Mouse (Mus musculus) megakaryocyte, embryonic 14.5 days (primary cell): Measurements from ENCODE around the gene Shroom4. TPM values are rescaled to one million over a fixed set of nuclear protein-coding genes. Genes with fewer than 3 reads are reported as not detected.

Source experiments
- H3K27me3 ChIP-seq: replicated peaks from 2 replicates; pipeline ENCODE3; 2012; ENCODE audit warnings: inconsistent platforms
- H3K36me3 ChIP-seq: replicated peaks from 2 replicates; pipeline ENCODE3; 2012; ENCODE audit warnings: low read length, inconsistent platforms, mixed read lengths
- H3K4me1 ChIP-seq: 2 replicates; pipeline ENCODE4 v1.6.1; 2012; ENCODE audit warnings: inconsistent platforms
- H3K4me3 ChIP-seq: replicated peaks from 2 replicates; pipeline ENCODE3; 2012; ENCODE audit warnings: moderate library complexity, mild to moderate bottlenecking, inconsistent platforms
- H3K9me3 ChIP-seq: 2 replicates; pipeline ENCODE4 v1.6.1; 2012; ENCODE audit warnings: inconsistent platforms
- FLI1 ChIP-seq: IDR thresholded peaks from 2 replicates; pipeline ENCODE4 v1.6.1; 2012; ENCODE audit warnings: low read length, inconsistent platforms, mixed read lengths
- GATA1 ChIP-seq: IDR thresholded peaks from 3 replicates; pipeline ENCODE4 v1.6.1; 2012; ENCODE audit warnings: mixed read lengths, low read length, inconsistent platforms, borderline replicate concordance
- polyA plus RNA-seq: library from polyadenylated mRNA; stranded (reverse); fragments of >175 nt; gene quantifications from 2 replicates; pipeline ENCODE4 v1.2.3, GENCODE M21; 2012; ENCODE audit warnings: low replicate concordance; ENCODE audit not compliant: insufficient read depth

Shroom4 gene
- polyA plus RNA-seq, 1 experiment: 0.44 TPM

DNA sequence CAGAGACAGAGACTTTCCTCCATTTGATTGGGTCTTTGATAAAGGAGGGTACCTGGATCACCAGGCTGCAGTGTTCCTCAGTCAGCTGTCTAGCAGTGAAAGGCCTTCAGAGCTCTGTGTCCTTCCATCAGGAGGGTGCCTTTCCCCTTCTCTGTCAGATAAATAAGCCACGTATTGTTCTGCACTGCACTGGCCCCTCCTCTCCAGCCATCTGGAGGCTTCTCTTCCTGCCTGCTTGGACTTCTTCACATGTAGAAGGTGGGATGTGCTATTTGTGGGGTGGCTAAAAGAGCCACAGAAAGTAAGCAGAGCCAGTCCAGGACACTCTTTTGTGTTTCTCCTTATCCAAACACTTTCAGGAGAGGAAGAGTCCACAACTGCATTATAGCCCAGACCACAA is 174.9 kb downstream of the Shroom4 start:
- no peaks in the 10 kb centered on the region for H3K27me3 ChIP-seq
- H3K36me3 ChIP-seq: no peaks in the 10 kb centered on the region
- peak overlapping the region; percentile 10 for H3K4me3 ChIP-seq
- no peaks in the 10 kb centered on the region for H3K9me3 ChIP-seq
- no peak for TF ChIP-seq GATA1
- TF ChIP-seq FLI1: no peak
- peaks cover 30% of the 10 kb centered on the region for H3K4me1 ChIP-seq

- TF ChIP-seq GATA1 (no peak), FLI1 (no peak)
- Histone ChIP-seq H3K36me3 (peaks cover 10% of the 10 kb centered on the region), H3K27me3 (no peaks in the 10 kb centered on the region), H3K9me3 (no peaks in the 10 kb centered on the region), H3K4me1 (peaks cover 52% of the 10 kb centered on the region), H3K4me3 (peak overlapping the region; percentile 88)
Measured at GRCm38 (mm10) chrX:6577001-6577400, 177.3 kb downstream of the Shroom4 start.

DNA sequence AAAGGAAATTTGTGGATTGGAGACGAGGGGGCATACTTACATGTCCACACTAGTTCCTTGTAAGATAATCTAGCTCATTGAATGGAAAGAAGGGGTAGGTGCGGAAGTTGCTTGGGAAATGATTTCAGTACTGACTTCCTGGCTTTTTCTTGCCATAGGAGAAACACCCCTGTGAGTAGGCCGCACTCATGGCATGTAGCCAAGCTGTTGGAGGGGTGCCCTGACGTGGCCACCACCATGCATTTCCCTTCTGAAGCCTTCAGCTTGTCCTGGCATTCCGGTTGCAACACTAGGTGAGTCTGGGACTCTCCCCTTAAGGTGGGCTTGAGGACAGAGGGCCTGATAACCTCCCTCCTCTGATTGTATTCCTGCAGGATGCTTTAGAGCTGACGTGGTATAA is 181.0 kb downstream of the Shroom4 start:
- Histone ChIP-seq H3K4me1 (peaks cover 52% of the 10 kb centered on the region), H3K9me3 (no peaks in the 10 kb centered on the region), H3K4me3 (no peak overlapping the region), H3K36me3 (peaks cover 46% of the 10 kb centered on the region), H3K27me3 (peaks cover 3% of the 10 kb centered on the region)
- TF ChIP-seq FLI1: no peak
- no peak for TF ChIP-seq GATA1

DNA sequence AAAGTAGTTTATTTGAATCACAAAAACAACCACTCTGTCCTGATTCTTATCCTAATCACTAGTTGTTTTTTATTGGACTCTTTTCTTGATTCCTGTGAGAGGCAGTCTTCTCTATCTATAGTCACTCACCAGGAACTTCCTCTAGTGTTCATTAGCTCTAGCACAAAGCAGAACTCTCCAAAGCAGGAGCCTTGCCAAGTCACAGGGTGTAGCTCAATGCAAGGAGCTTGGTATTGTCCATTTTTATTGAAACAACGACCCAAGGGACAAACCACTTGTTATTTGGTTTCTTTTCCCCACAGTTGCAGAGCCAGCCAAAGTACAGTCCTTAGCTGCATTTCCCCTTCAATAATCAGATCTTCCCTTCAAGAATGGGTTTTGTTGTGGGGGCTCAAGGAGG is 181.5 kb downstream of the Shroom4 start:
- Histone ChIP-seq H3K4me1 (peaks cover 47% of the 10 kb centered on the region), H3K36me3 (peaks cover 48% of the 10 kb centered on the region), H3K27me3 (peaks cover 3% of the 10 kb centered on the region), H3K9me3 (no peaks in the 10 kb centered on the region), H3K4me3 (no peak overlapping the region)
- TF ChIP-seq GATA1: no peak
- no peak for TF ChIP-seq FLI1

DNA sequence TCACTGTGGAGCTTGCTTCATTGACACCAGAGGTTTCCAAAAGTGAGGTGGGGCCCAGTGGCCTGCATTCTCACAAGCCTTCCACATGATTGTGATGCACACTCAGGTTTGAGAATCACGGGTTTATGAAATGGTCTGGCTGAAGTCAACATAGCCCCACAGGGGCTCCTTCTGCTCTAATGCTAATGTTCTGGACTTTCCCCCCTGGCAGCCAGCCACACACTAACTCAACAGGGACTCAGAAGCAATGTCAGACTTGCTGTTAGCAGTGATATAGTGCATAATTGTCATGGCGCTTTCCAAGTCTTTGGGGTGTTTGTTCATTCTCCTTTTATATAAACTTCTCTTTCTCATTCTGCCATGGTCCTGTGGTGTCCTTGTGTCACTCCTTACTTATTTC is 183.0 kb downstream of the Shroom4 start:
- Histone ChIP-seq H3K9me3 (no peaks in the 10 kb centered on the region), H3K4me1 (peaks cover 38% of the 10 kb centered on the region), H3K36me3 (peaks cover 53% of the 10 kb centered on the region), H3K27me3 (peaks cover 3% of the 10 kb centered on the region), H3K4me3 (no peak overlapping the region)
- TF ChIP-seq FLI1 (no peak), GATA1 (no peak)

- H3K4me1 ChIP-seq: no peaks in the 10 kb centered on the region; the same call in 1 of the 2 replicates
- H3K9me3 ChIP-seq: no peaks in the 10 kb centered on the region
- H3K4me3 ChIP-seq: no peak overlapping the region
- H3K36me3 ChIP-seq: peaks cover 43% of the 10 kb centered on the region
- no peaks in the 10 kb centered on the region for H3K27me3 ChIP-seq
- TF ChIP-seq GATA1 (no peak), FLI1 (no peak)
Measured at GRCm38 (mm10) chrX:6594183-6594582, 194.5 kb downstream of the Shroom4 start.

- no peaks in the 10 kb centered on the region for H3K9me3 ChIP-seq
- H3K36me3 ChIP-seq: no peaks in the 10 kb centered on the region
- H3K4me3 ChIP-seq: no peak overlapping the region
- H3K4me1 ChIP-seq: no peaks in the 10 kb centered on the region
- no peaks in the 10 kb centered on the region for H3K27me3 ChIP-seq
- TF ChIP-seq FLI1 (no peak), GATA1 (no peak)
Measured at GRCm38 (mm10) chrX:6654024-6654423, 254.4 kb downstream of the Shroom4 start.

- Histone ChIP-seq H3K4me1 (no peaks in the 10 kb centered on the region), H3K27me3 (no peaks in the 10 kb centered on the region), H3K9me3 (no peaks in the 10 kb centered on the region), H3K36me3 (no peaks in the 10 kb centered on the region), H3K4me3 (no peak overlapping the region)
- no peak for TF ChIP-seq FLI1
- TF ChIP-seq GATA1: no peak
Measured at GRCm38 (mm10) chrX:6658820-6659324, 259.2 kb downstream of the Shroom4 start.

Other genes starting within 250 kb of the Shroom4 start
- not detected in 2 replicates for gene Nudt10, start 226.8 kb upstream of the Shroom4 start, polyA plus RNA-seq
- gene Bmp15, start 79.1 kb upstream of the Shroom4 start, polyA plus RNA-seq: 0.71 TPM in 1 of 2 replicates, not detected in the other